Comparison of ENCODE assay signal across 19 mouse cellular contexts in genomic region chr9:16270056-16270767, GRCm38 (mm10).
"Had no signal": no experiment of that assay in that cellular context is flagged by ENCODE, and none has a peak within 500 bp of the region (broad histone marks: within the 10 kb centered on the region; RNA-seq: fewer than 3 reads in every experiment).

No protein-coding gene starts in this region.

- H3K27ac ChIP-seq: liver, embryonic 14.5 days; macrophage; neural tube, embryonic 12.5 days; neural tube, embryonic 15.5 days; stomach, embryonic 15.5 days had no signal

- ATAC-seq: liver, postnatal 0 days; lung, postnatal 0 days had no signal

- H3K27me3 ChIP-seq: limb, embryonic 13.5 days; neural tube, embryonic 12.5 days; neural tube, embryonic 15.5 days; stomach, embryonic 15.5 days had no signal

- H3K9me3 ChIP-seq: limb, embryonic 13.5 days; neural tube, embryonic 12.5 days; neural tube, embryonic 15.5 days; stomach, embryonic 15.5 days had no signal

- H3K9ac ChIP-seq: limb, embryonic 13.5 days; liver, embryonic 14.5 days; liver, postnatal 0 days; lung, embryonic 14.5 days; neural tube, embryonic 12.5 days; neural tube, embryonic 15.5 days; stomach, embryonic 15.5 days had no signal

- H3K4me2 ChIP-seq: limb, embryonic 13.5 days; liver, embryonic 11.5 days; lung, embryonic 14.5 days; neural tube, embryonic 12.5 days; neural tube, embryonic 15.5 days; stomach, embryonic 15.5 days had no signal

- DNase-seq: kidney, adult 18-20 months; kidney, adult 9 months; kidney, postnatal 14 days; kidney, postnatal 4 days; left cerebral cortex, postnatal 4 days; liver, postnatal 0 days; lung, embryonic 14.5 days; retina, postnatal 1 day; right cerebral cortex, postnatal 25 days; spleen, adult 18-20 months; thymus, postnatal 25 days had no signal

- H3K4me3 ChIP-seq: limb, embryonic 13.5 days; neural tube, embryonic 12.5 days; neural tube, embryonic 15.5 days; stomach, embryonic 15.5 days had no signal

- H3K4me1 ChIP-seq: neural tube, embryonic 12.5 days; stomach, embryonic 15.5 days had no signal

- H3K36me3 ChIP-seq: limb, embryonic 13.5 days; neural tube, embryonic 12.5 days; neural tube, embryonic 15.5 days; stomach, embryonic 15.5 days had no signal
